Mouse (Mus musculus) heart, embryonic 12.5 days (tissue): ENCODE measurements around the gene Cnp. TPM values are rescaled to one million over a fixed set of nuclear protein-coding genes. Genes with fewer than 3 reads are reported as not detected.
A peak's percentile ranks its signal among the peaks of the same experiment; 100 is the strongest.

Experiments used
- ATAC-seq: fragments of 200-750 bp; cut with Nextera tagmentation; 2 replicates; pipeline ENCODE4 v1.8.0; 2017; ENCODE audit warnings: moderate TSS enrichment, moderate library complexity; ENCODE audit not compliant: insufficient number of reproducible peaks, low FRiP score
- H3K27ac ChIP-seq: fragments of 300-500 bp; sonication (generic); 2 replicates; pipeline ENCODE4 v1.5.1; 2016; ENCODE audit warnings: mild to moderate bottlenecking, moderate library complexity; ENCODE audit not compliant: poor library complexity, severe bottlenecking
- H3K27me3 ChIP-seq: fragments of 300-500 bp; sonication (generic); replicated peaks from 2 replicates; pipeline ENCODE4 v1.6.1; 2016; ENCODE audit warnings: mild to moderate bottlenecking, moderate library complexity
- H3K36me3 ChIP-seq: fragments of 300-500 bp; sonication (generic); 2 replicates; pipeline ENCODE4 v1.6.1; 2016; ENCODE audit warnings: mild to moderate bottlenecking, moderate library complexity
- H3K4me1 ChIP-seq: fragments of 300-500 bp; sonication (generic); replicated peaks from 2 replicates; pipeline ENCODE4 v1.6.1; 2016; ENCODE audit warnings: mild to moderate bottlenecking
- H3K4me2 ChIP-seq: fragments of 300-500 bp; sonication (generic); 2 replicates; pipeline ENCODE4 v1.6.1; 2016; ENCODE audit warnings: mild to moderate bottlenecking, moderate library complexity
- H3K4me3 ChIP-seq: fragments of 300-500 bp; sonication (generic); 2 replicates; pipeline ENCODE4 v1.5.1; 2016; ENCODE audit warnings: mild to moderate bottlenecking
- H3K9ac ChIP-seq: fragments of 300-500 bp; sonication (generic); 2 replicates; pipeline ENCODE4 v1.6.1; 2016; ENCODE audit warnings: mild to moderate bottlenecking, moderate library complexity
- H3K9me3 ChIP-seq: fragments of 300-500 bp; sonication (generic); replicated peaks from 2 replicates; pipeline ENCODE4 v1.6.1; 2016; ENCODE audit warnings: mild to moderate bottlenecking, moderate library complexity
- WGBS: fragments of 180-500 bp; shearing (Covaris S2); methylation state at CpG from one replicate; pipeline ENCODE4 v1.1.7; 2016; 5-methylcytosine and 5-hydroxymethylcytosine counted together
- polyA plus RNA-seq: library from polyadenylated mRNA; unstranded; fragments of >200 nt; fragmentation: Nextera tagmentation; extraction: Ambion mirVana; gene quantifications from 2 replicates; pipeline ENCODE4 v1.2.1, GENCODE M21; 2016

The Cnp gene
- polyA plus RNA-seq, 1 experiment from 2014 or later: 22.1 TPM

- 11% methylated on average over 11 of the region's 11 CpGs for WGBS
- Histone ChIP-seq H3K4me1 (peaks cover 11% of the 10 kb centered on the region; the same call in 1 of the 2 replicates), H3K27ac (no peak overlapping the region), H3K36me3 (no peaks in the 10 kb centered on the region), H3K9me3 (no peaks in the 10 kb centered on the region), H3K9ac (peak overlapping the region; percentile 55; the same call in 1 of the 2 replicates), H3K27me3 (no peaks in the 10 kb centered on the region), H3K4me3 (peak overlapping the region; percentile 35), H3K4me2 (peak overlapping the region; percentile 63)
- ATAC-seq: peak; percentile 58
These were observed 19.1 kb upstream of the Cnp start for GRCm38 (mm10) chr11:100555583-100555982.

- H3K4me2 ChIP-seq: no peak overlapping the region
- H3K27ac ChIP-seq: no peak overlapping the region
- H3K36me3 ChIP-seq: no peaks in the 10 kb centered on the region
- WGBS: 67% methylated on average over 3 of the region's 3 CpGs
- no peak overlapping the region for H3K9ac ChIP-seq
- H3K27me3 ChIP-seq: no peaks in the 10 kb centered on the region
- H3K4me3 ChIP-seq: no peak overlapping the region
- peaks cover 7% of the 10 kb centered on the region; the same call in 1 of the 2 replicates for H3K4me1 ChIP-seq
- H3K9me3 ChIP-seq: no peaks in the 10 kb centered on the region
- ATAC-seq: no peak
These were observed 17.1 kb upstream of the Cnp start for GRCm38 (mm10) chr11:100557563-100557962.

- 35% methylated on average over 7 of the region's 7 CpGs for WGBS
- ATAC-seq: no peak
- Histone ChIP-seq H3K4me1 (peaks cover 7% of the 10 kb centered on the region; the same call in 1 of the 2 replicates), H3K9ac (no peak overlapping the region), H3K4me3 (no peak overlapping the region), H3K27me3 (no peaks in the 10 kb centered on the region), H3K4me2 (no peak overlapping the region), H3K9me3 (no peaks in the 10 kb centered on the region), H3K27ac (no peak overlapping the region), H3K36me3 (no peaks in the 10 kb centered on the region)
These were observed 15.2 kb upstream of the Cnp start for GRCm38 (mm10) chr11:100559476-100559875.

GRCm38 (mm10) chr11:100561748-100562147 is 13.0 kb upstream of the Cnp start:
- Histone ChIP-seq H3K4me2 (no peak overlapping the region), H3K27ac (no peak overlapping the region), H3K36me3 (no peaks in the 10 kb centered on the region), H3K9ac (no peak overlapping the region), H3K27me3 (no peaks in the 10 kb centered on the region), H3K9me3 (0 out of 2 replicates have a peak, but pooled peaks cover 5% of the 10 kb centered on the region), H3K4me1 (no peaks in the 10 kb centered on the region), H3K4me3 (no peak overlapping the region)
- no peak for ATAC-seq
- WGBS: 69% methylated on average over 5 of the region's 5 CpGs

- 0 out of 2 replicates have a peak, but pooled peaks cover 5% of the 10 kb centered on the region for H3K9me3 ChIP-seq
- no peak overlapping the region for H3K9ac ChIP-seq
- no peak overlapping the region for H3K4me2 ChIP-seq
- WGBS: 70% methylated on average over 15 of the region's 15 CpGs
- ATAC-seq: no peak
- H3K4me1 ChIP-seq: no peaks in the 10 kb centered on the region
- no peak overlapping the region for H3K4me3 ChIP-seq
- H3K27ac ChIP-seq: no peak overlapping the region
- 0 out of 2 replicates have a peak, but pooled peaks cover 5% of the 10 kb centered on the region for H3K27me3 ChIP-seq
- H3K36me3 ChIP-seq: no peaks in the 10 kb centered on the region
These were observed 10.4 kb upstream of the Cnp start for GRCm38 (mm10) chr11:100564297-100564696.

- 0 out of 2 replicates have a peak, but pooled peaks cover 5% of the 10 kb centered on the region for H3K27me3 ChIP-seq
- no peaks in the 10 kb centered on the region for H3K4me1 ChIP-seq
- no peak overlapping the region for H3K27ac ChIP-seq
- WGBS: 84% methylated on average over 6 of the region's 6 CpGs
- 0 out of 2 replicates have a peak, but pooled peaks cover 5% of the 10 kb centered on the region for H3K9me3 ChIP-seq
- H3K9ac ChIP-seq: no peak overlapping the region
- no peaks in the 10 kb centered on the region for H3K36me3 ChIP-seq
- H3K4me3 ChIP-seq: no peak overlapping the region
- no peak overlapping the region for H3K4me2 ChIP-seq
- ATAC-seq: no peak
These were observed 10.0 kb upstream of the Cnp start for GRCm38 (mm10) chr11:100564703-100565102.

- whole genome bisulfite sequencing: 65% methylated on average over 5 of the region's 5 CpGs
These were observed 7.5 kb upstream of the Cnp start for GRCm38 (mm10) chr11:100567229-100567628.

GRCm38 (mm10) chr11:100567815-100568245 is 6.9 kb upstream of the Cnp start:
- Histone ChIP-seq H3K36me3 (no peaks in the 10 kb centered on the region), H3K9me3 (0 out of 2 replicates have a peak, but pooled peaks cover 5% of the 10 kb centered on the region), H3K9ac (no peak overlapping the region), H3K27me3 (peaks cover 15% of the 10 kb centered on the region), H3K27ac (no peak overlapping the region), H3K4me3 (no peak overlapping the region), H3K4me2 (no peak overlapping the region), H3K4me1 (peaks cover 9% of the 10 kb centered on the region; the same call in 1 of the 2 replicates)
- WGBS: 72% methylated on average over 9 of the region's 9 CpGs
- no peak for ATAC-seq

More at GRCm38 (mm10) chr11:100567229-100567628, 7.5 kb upstream of the Cnp start:
- Histone ChIP-seq H3K27me3 (peaks cover 11% of the 10 kb centered on the region), H3K4me2 (no peak overlapping the region), H3K27ac (no peak overlapping the region), H3K9me3 (0 out of 2 replicates have a peak, but pooled peaks cover 5% of the 10 kb centered on the region), H3K4me3 (no peak overlapping the region), H3K36me3 (no peaks in the 10 kb centered on the region), H3K9ac (no peak overlapping the region), H3K4me1 (peaks cover 9% of the 10 kb centered on the region; the same call in 1 of the 2 replicates)
- no peak for ATAC-seq

GRCm38 (mm10) chr11:100568692-100569091 is 6.0 kb upstream of the Cnp start:
- H3K27me3 ChIP-seq: peaks cover 15% of the 10 kb centered on the region
- 0 out of 2 replicates have a peak, but pooled peaks cover 5% of the 10 kb centered on the region for H3K9me3 ChIP-seq
- no peak overlapping the region for H3K27ac ChIP-seq
- ATAC-seq: no peak
- H3K4me2 ChIP-seq: no peak overlapping the region
- H3K9ac ChIP-seq: no peak overlapping the region
- H3K4me3 ChIP-seq: no peak overlapping the region
- 80% methylated on average over 8 of the region's 8 CpGs for WGBS
- peaks cover 9% of the 10 kb centered on the region; the same call in 1 of the 2 replicates for H3K4me1 ChIP-seq
- no peaks in the 10 kb centered on the region for H3K36me3 ChIP-seq

GRCm38 (mm10) chr11:100569789-100570188 is 4.9 kb upstream of the Cnp start:
- no peak for ATAC-seq

GRCm38 (mm10) chr11:100570430-100571201 is 4.1 kb upstream of the Cnp start:
- no peak overlapping the region for H3K9ac ChIP-seq
- WGBS: 14% methylated on average over 8 of the region's 8 CpGs
- peak overlapping the region; percentile 60 for H3K4me2 ChIP-seq
- H3K27ac ChIP-seq: no peak overlapping the region
- no peaks in the 10 kb centered on the region for H3K36me3 ChIP-seq
- peaks cover 14% of the 10 kb centered on the region for H3K4me1 ChIP-seq
- peak overlapping the region; percentile 16 for H3K4me3 ChIP-seq
- no peak; the same call in 1 of the 2 replicates for ATAC-seq
- 0 out of 2 replicates have a peak, but pooled peaks cover 1% of the 10 kb centered on the region for H3K9me3 ChIP-seq
- peaks cover 15% of the 10 kb centered on the region for H3K27me3 ChIP-seq

More at GRCm38 (mm10) chr11:100569789-100570188, 4.9 kb upstream of the Cnp start:
- WGBS: 63% methylated on average over 9 of the region's 9 CpGs
- Histone ChIP-seq H3K27me3 (peaks cover 15% of the 10 kb centered on the region), H3K9ac (no peak overlapping the region), H3K36me3 (no peaks in the 10 kb centered on the region), H3K4me1 (peaks cover 9% of the 10 kb centered on the region; the same call in 1 of the 2 replicates), H3K4me3 (no peak overlapping the region), H3K4me2 (no peak overlapping the region), H3K9me3 (0 out of 2 replicates have a peak, but pooled peaks cover 5% of the 10 kb centered on the region), H3K27ac (no peak overlapping the region)
